Mouse (Mus musculus) olfactory bulb, adult 2 months (tissue): ENCODE data around the gene Tex35. TPM values are rescaled to one million over a fixed set of nuclear protein-coding genes. Genes with fewer than 3 reads are reported as not detected.

Experiments used
- H3K27ac ChIP-seq: fragments of 200-500 bp; 2 replicates; pipeline ENCODE4 v1.5.1; 2012; ENCODE audit warnings: low read depth, low read length; ENCODE audit not compliant: insufficient read depth
- H3K4me1 ChIP-seq: fragments of 200-500 bp; 2 replicates; pipeline ENCODE4 v1.6.1; 2012; ENCODE audit warnings: low read length; ENCODE audit not compliant: control insufficient read depth, insufficient read depth
- H3K4me3 ChIP-seq: fragments of 200-500 bp; 2 replicates; pipeline ENCODE4 v1.5.1; 2012; ENCODE audit warnings: mild to moderate bottlenecking, low read depth, low read length, moderate library complexity; ENCODE audit not compliant: insufficient read depth
- CTCF ChIP-seq: fragments of 200-500 bp; IDR thresholded peaks from 2 replicates; pipeline ENCODE4 v1.5.1; 2012; ENCODE audit warnings: low read depth, mild to moderate bottlenecking, low read length, moderate library complexity; ENCODE audit not compliant: insufficient read depth
- POLR2A ChIP-seq: fragments of 200-500 bp; IDR thresholded peaks from 2 replicates; pipeline ENCODE4 v1.6.1; 2012; ENCODE audit warnings: mild to moderate bottlenecking, low read depth, low read length, moderate library complexity; ENCODE audit not compliant: insufficient read depth
- WGBS: fragments of 180-500 bp; shearing (Covaris S2); methylation state at CpG from one replicate; pipeline ENCODE4 v1.1.7; 2018; 5-methylcytosine and 5-hydroxymethylcytosine counted together
- polyA plus RNA-seq: library from polyadenylated mRNA; stranded (reverse); fragments of >200 nt; gene quantifications from 2 replicates; pipeline ENCODE4 v1.2.4, GENCODE M21; 2012; ENCODE audit warnings: low replicate concordance; ENCODE audit not compliant: missing spikeins, insufficient read depth, insufficient read length

Gene Tex35
- polyA plus RNA-seq = not detected in 2 replicates

- no peaks in the 10 kb centered on the region for H3K4me1 ChIP-seq
- 96% methylated on average over 4 of the region's 4 CpGs for WGBS
- H3K27ac ChIP-seq = no peak within 1 kb of the TSS
- TF ChIP-seq CTCF = no peak
- TF ChIP-seq POLR2A = no peak
- no peak within 1 kb of the TSS for H3K4me3 ChIP-seq
These were observed at the start of gene Tex35 for GRCm38 (mm10) chr1:157108580-157108979. Gene Tex35 (minus strand): TSS chr1:157108680.

DNA sequence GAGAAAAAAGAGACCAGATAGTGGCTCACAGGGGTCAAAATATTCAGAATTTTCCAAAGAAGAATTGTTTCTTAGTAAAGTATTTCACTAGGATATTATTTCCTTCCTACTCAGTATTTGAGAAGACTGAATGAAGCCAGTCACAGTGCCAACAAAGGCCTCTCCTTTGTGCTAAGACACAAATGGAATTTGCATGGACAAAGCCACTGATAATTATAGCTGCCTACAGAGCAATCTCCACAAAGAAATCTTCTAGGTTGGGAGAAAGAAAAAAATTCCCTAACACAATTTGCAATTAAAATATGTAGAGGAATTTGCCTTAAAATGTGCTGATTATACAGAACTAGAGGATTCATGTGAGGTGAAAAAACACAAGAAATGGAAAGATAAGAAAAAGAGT lies 45.3 kb upstream of the Tex35 start:
- Histone ChIP-seq H3K4me3 (no peak overlapping the region), H3K4me1 (0 out of 2 replicates have a peak, but pooled peaks cover 3% of the 10 kb centered on the region), H3K27ac (no peak overlapping the region)
- TF ChIP-seq CTCF = no peak
- no peak for TF ChIP-seq POLR2A

- TF ChIP-seq CTCF (no peak), POLR2A (no peak)
- Histone ChIP-seq H3K4me1 (0 out of 2 replicates have a peak, but pooled peaks cover 3% of the 10 kb centered on the region), H3K27ac (no peak overlapping the region), H3K4me3 (no peak overlapping the region)
- 82% methylated on average over 1 of the region's 1 CpGs for WGBS
These were observed 41.6 kb upstream of the Tex35 start for GRCm38 (mm10) chr1:157150107-157150506.

DNA sequence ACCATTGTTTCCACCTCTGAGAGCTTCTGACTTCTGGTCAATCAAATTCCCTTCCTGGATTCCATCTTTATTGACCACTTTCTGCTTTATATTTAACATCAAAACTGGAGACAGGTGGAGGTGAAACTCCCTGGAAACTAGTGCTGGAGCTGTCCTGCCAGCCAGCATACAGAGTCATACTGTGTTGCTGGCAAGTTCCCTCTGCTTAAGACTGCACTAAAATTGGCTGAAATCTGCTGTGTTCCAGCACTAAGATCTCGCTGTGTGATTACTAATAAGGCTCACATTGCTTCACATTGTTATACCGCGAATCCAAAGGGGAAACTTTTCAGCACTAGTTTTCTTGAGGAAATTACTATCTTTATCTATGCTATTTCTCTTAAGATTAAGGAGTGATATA lies 36.1 kb upstream of the Tex35 start:
- 43% methylated on average over 3 of the region's 3 CpGs for WGBS
- Histone ChIP-seq H3K27ac (no peak overlapping the region), H3K4me1 (no peaks in the 10 kb centered on the region), H3K4me3 (no peak overlapping the region)
- TF ChIP-seq POLR2A = no peak
- no peak for TF ChIP-seq CTCF

DNA sequence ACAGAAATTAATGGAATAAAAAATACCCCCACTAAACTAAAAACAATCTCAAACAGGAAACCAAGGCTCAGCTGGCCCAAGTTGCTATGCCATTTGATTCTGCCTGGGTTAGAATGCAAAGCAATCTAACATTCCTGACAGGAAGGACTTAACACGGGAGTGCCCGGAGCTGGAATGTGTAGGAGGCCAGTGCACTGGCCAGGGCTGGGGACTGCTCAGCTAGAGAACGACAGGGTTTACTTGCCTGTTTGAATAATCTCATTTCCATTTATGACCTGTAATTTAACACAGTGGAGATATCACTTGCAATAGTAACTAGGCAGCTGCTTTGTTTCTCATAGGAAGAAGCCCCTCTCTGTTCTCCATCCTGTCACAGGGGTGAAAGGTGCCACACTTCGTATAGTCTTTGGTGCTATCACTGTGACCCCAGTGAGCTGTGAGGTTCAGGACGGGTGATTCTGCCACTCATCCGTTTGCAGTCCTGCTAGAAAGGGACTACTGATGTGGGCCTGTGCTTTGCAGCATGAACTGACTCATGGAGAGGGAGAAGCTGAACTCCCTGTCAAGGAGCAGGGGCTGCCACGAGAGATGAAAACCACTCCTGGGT lies 34.9 kb upstream of the Tex35 start:
- 72% methylated on average over 7 of the region's 7 CpGs for WGBS
- Histone ChIP-seq H3K27ac (no peak overlapping the region; the same call in 1 of the 2 replicates), H3K4me3 (no peak overlapping the region), H3K4me1 (no peaks in the 10 kb centered on the region)
- TF ChIP-seq POLR2A (no peak), CTCF (no peak)

DNA sequence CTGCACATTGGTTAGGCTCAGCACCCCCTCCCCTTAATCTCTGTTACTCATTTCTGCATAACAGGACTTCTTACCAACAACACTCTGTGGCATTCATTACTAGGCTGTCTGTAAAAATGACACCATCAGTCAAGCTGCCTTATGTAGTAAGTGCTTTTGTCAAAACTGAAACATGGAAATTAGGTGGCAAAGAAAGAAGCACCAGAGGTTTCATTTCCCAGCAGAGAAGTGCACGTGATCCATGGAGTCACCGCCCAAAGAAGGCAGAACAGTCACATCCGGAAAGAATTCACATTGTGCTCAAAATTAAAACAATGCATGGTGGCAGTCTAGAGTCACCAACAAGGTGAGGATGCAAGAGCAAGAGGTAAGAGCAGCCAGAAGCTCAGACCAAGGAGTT lies 32.5 kb upstream of the Tex35 start:
- TF ChIP-seq POLR2A (no peak), CTCF (no peak)
- no peak overlapping the region for H3K27ac ChIP-seq
- 78% methylated on average over 3 of the region's 3 CpGs for WGBS

DNA sequence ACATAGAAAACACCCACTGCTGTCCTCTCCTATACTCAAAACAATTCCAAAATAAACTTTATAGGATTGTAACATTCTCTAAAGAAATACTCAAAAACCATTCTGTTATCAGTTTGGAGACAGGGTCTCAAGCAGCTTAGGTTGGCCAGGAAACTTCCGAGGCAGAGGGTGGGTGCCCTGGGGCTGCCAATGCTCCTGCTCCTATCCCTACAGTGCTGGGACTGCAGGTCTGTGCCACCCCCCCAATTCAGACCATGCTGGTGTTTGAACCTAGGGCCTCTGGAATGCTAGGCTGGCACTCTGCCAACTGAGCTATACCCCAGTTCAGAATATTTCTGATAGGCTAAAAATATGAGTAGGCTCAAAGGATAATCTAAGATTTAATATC lies 29.4 kb upstream of the Tex35 start:
- 79% methylated on average over 1 of the region's 1 CpGs for WGBS
- TF ChIP-seq POLR2A (no peak), CTCF (no peak)

More for the DNA sequence above, 32.5 kb upstream of the Tex35 start:
- no peaks in the 10 kb centered on the region for H3K4me1 ChIP-seq
- no peak overlapping the region for H3K4me3 ChIP-seq

DNA sequence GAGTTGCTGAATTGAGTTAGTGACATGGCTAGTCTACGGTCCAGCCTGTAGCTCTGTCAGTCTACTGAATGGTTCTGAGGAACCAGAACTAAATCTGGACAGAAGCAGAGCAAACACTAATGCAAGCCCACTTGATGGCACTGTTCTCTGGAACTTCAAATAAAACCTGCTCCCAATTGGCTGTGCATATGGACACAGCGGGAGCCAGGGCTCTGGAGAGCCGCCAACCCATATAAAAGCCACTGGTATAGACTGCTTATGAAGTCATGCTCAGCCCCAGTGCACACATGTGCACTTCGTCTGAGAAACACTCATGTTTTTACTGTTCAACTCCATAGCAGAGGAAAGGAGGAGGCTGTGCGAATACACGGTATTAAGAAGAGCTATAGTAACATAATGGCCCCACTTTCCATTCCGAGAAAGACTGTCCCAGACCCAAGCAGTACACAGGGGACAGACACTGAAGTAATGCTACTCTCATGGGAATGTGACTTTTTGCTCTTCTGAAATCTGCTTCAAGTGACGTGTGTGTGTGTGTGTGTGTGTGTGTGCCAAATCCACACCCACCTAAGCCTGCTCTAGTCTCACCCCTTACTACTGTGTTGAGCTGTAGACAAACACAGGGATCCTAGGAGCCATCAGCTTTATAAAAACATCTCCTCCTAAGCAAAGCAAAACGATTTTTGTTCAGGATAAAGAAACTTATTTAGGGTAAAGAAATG lies 28.8 kb upstream of the Tex35 start:
- WGBS = 64% methylated on average over 9 of the region's 9 CpGs
- TF ChIP-seq POLR2A (no peak), CTCF (no peak)
- Histone ChIP-seq H3K4me1 (peaks cover 3% of the 10 kb centered on the region; the same call in 1 of the 2 replicates), H3K4me3 (no peak overlapping the region), H3K27ac (no peak overlapping the region)

More for the DNA sequence above, 29.4 kb upstream of the Tex35 start:
- Histone ChIP-seq H3K4me1 (peaks cover 3% of the 10 kb centered on the region; the same call in 1 of the 2 replicates), H3K27ac (no peak overlapping the region), H3K4me3 (no peak overlapping the region)

DNA sequence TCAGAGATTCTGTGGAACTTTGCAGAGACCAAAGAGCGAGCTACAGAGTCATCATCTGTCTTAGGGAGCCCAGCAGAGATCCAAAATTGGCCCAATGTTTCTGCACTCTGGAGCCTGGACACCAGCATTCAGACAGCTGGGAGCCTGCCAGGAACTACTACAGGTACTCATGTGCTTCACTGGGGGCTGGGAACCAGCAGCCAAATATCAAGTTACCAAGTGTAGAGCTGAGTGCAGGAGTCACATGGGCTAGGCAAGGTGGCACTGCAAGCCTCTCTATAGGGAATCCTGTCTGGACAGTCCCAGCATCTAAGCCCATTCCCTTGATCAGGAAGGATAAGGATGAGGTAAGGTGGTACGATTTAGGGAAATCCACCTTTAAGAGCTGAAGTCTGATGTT lies 19.7 kb upstream of the Tex35 start:
- TF ChIP-seq CTCF = no peak
- TF ChIP-seq POLR2A = no peak
- 98% methylated on average over 2 of the region's 2 CpGs for WGBS
- no peak overlapping the region for H3K4me3 ChIP-seq
- H3K4me1 ChIP-seq = no peaks in the 10 kb centered on the region
- H3K27ac ChIP-seq = no peak overlapping the region
